Mouse (Mus musculus): Measurements from ENCODE around the gene Prmt2. TPM values are rescaled to one million over a fixed set of nuclear protein-coding genes. Genes with fewer than 3 reads are reported as not detected.

The Prmt2 gene
- 25.0 TPM for polyA plus RNA-seq (2017; shearing (Covaris generic))

GRCm38 (mm10) chr10:76237341-76238225 is at the start of gene Prmt2:
TSS of gene Prmt2 (minus strand) at chr10:76237865.

GRCm38 (mm10) chr10:76253536-76253935 is 15.9 kb upstream of the Prmt2 start, which contains the start of gene S100b:
TSS of gene S100b (plus strand) at chr10:76253853.

Other genes starting within 250 kb of the Prmt2 start
- gene Zfp280b, start 205.2 kb downstream of the Prmt2 start, polyA plus RNA-seq (2017; shearing (Covaris generic)) = 39.0 TPM
- gene Slc5a4b, start 126.9 kb downstream of the Prmt2 start, polyA plus RNA-seq (2017; shearing (Covaris generic)) = not detected
- gene Slc5a4a, start 90.4 kb downstream of the Prmt2 start, polyA plus RNA-seq (2017; shearing (Covaris generic)) = not detected
- gene S100b, start 16.0 kb upstream of the Prmt2 start, polyA plus RNA-seq (2017; shearing (Covaris generic)) = not detected
- gene Dip2a, start 107.4 kb upstream of the Prmt2 start, polyA plus RNA-seq (2017; shearing (Covaris generic)) = 8.3 TPM
- gene AC141477.1, start 202.6 kb upstream of the Prmt2 start, polyA plus RNA-seq (2017; shearing (Covaris generic)) = 8.1 TPM
- 20.7 TPM for gene Pcnt, start 204.9 kb upstream of the Prmt2 start, polyA plus RNA-seq (2017; shearing (Covaris generic))
- not detected for gene 2610028H24Rik, start 211.2 kb upstream of the Prmt2 start, polyA plus RNA-seq (2017; shearing (Covaris generic))
- gene Mcm3ap, start 231.1 kb upstream of the Prmt2 start, polyA plus RNA-seq (2017; shearing (Covaris generic)) = 77.5 TPM
- gene Ybey, start 231.2 kb upstream of the Prmt2 start, polyA plus RNA-seq (2017; shearing (Covaris generic)) = 4.0 TPM